Mouse (Mus musculus) spleen, adult 2 months (tissue): ENCODE results near the gene Zfp697. TPM values are rescaled to one million over a fixed set of nuclear protein-coding genes. Genes with fewer than 3 reads are reported as not detected.

Experiments
- DNase-seq, 2 experiments: peaks; one replicate each; pipeline versions ENCODE4 v3.0.0 to v3.0.0-alpha.2; 2012 to 2021; ENCODE audit warnings: low spot score in 2 of 2, low read depth in 1 of 2
- H3K27ac ChIP-seq: fragments of 200-500 bp; 2 replicates; pipeline ENCODE4 v1.5.1; 2012; ENCODE audit warnings: low read length, inconsistent platforms; ENCODE audit not compliant: insufficient read depth
- H3K27me3 ChIP-seq: fragments of 200-500 bp; 2 replicates; pipeline ENCODE4 v1.6.1; 2012; ENCODE audit warnings: mild to moderate bottlenecking, moderate library complexity, low read length, inconsistent platforms; ENCODE audit not compliant: control insufficient read depth, insufficient read depth
- H3K36me3 ChIP-seq: fragments of 200-500 bp; 2 replicates; pipeline ENCODE4 v1.6.1; 2012; ENCODE audit warnings: mild to moderate bottlenecking, low read length, inconsistent platforms; ENCODE audit not compliant: control insufficient read depth, insufficient read depth
- H3K4me1 ChIP-seq: fragments of 200-500 bp; 2 replicates; pipeline ENCODE4 v1.6.1; 2011; ENCODE audit warnings: inconsistent platforms; ENCODE audit not compliant: control insufficient read depth, insufficient read depth, insufficient read length
- H3K4me3 ChIP-seq: fragments of 200-500 bp; 2 replicates; pipeline ENCODE4 v1.5.1; 2011; ENCODE audit warnings: mild to moderate bottlenecking, inconsistent platforms; ENCODE audit not compliant: insufficient read depth, insufficient read length; ENCODE audit errors: extremely low read depth
- CTCF ChIP-seq: fragments of 200-500 bp; IDR thresholded peaks from 2 replicates; pipeline ENCODE4 v1.5.1; 2011; ENCODE audit warnings: mild to moderate bottlenecking, inconsistent platforms; ENCODE audit not compliant: insufficient read depth, insufficient read length, insufficient replicate concordance; ENCODE audit errors: extremely low read depth
- POLR2A ChIP-seq: fragments of 200-500 bp; IDR thresholded peaks from 2 replicates; pipeline ENCODE4 v1.6.1; 2011; ENCODE audit warnings: low read depth, low read length, inconsistent platforms
- WGBS: fragments of 180-500 bp; shearing (Covaris S2); methylation state at CpG from one replicate; pipeline ENCODE4 v1.1.7; 2018; 5-methylcytosine and 5-hydroxymethylcytosine counted together
- polyA plus RNA-seq: library from polyadenylated mRNA; depleted of rRNA; stranded (reverse); fragments of >200 nt; gene quantifications from 2 replicates; pipeline ENCODE4 v1.2.3, GENCODE M21; 2012

Zfp697 gene
- polyA plus RNA-seq, 1 experiment = 0.96 TPM

DNA sequence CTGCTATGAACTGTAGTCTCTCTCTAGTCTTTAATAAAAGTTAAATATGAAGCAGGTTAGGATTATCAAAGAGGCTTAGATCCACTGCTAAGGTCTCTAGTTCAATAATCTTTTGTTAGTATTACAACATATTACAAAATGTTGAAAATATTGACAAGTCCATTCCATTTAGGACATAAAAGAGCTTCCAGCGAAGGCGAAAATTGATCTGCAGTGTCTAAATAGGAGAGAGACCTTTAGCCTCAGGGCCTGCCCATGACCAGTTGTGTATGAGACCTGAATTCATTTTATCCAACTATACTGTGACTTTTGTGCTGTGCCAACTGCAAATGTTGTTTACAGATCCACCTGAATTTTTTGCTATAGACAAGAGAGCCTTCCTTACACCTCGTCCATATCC lies 247.4 kb downstream of the Zfp697 start:
- WGBS = 87% methylated on average over 3 of the region's 3 CpGs
- Histone ChIP-seq H3K4me1 (no peaks in the 10 kb centered on the region), H3K27me3 (no peaks in the 10 kb centered on the region), H3K36me3 (no peaks in the 10 kb centered on the region), H3K4me3 (no peak overlapping the region), H3K27ac (no peak overlapping the region)
- DNase-seq = no peak
- TF ChIP-seq POLR2A (no peak), CTCF (no peak)

DNA sequence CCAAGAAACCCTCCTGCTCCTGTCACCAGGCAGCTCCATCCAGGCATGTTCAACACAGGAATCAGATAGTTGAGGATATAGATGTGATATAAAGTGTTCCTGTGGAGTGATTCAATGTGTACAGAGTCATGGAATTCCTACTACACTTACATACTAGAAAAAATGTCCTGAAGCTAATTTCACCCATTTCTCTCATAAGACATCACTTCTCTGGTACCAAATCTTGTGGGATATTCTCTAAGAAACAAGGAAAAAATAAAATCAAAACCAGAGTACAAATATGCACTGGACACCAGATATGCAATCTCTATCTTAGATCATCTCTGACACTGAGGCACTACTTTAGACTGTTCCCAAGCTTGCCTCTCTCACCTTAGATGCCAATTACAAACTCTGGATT lies 247.9 kb downstream of the Zfp697 start, which contains the start of gene Hsd3b5:
Gene Hsd3b5 (minus strand): TSS at position 101 of the 400 bp plus-strand sequence.
- DNase-seq = no peak

DNA sequence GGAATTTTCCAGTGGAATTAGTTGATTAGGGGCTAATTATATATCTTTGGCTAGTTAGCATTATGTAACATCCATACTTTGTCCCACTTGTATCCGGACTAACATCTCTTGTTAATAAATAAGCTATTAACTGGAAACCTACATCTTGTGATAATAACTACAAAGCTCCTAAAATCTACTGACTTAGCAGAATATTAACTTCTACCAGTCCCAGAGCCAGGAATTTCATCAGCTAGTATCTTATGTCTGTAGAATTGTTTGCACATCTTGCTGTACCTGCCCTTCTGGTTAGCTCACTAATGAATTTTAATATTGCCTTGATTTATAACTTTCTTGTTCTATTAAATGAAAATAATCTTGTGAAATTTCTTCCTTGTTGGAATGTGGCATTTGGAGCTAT lies 252.9 kb downstream of the Zfp697 start:
- TF ChIP-seq POLR2A (no peak), CTCF (no peak)
- Histone ChIP-seq H3K4me3 (no peak overlapping the region), H3K36me3 (no peaks in the 10 kb centered on the region), H3K27me3 (no peaks in the 10 kb centered on the region), H3K4me1 (no peaks in the 10 kb centered on the region), H3K27ac (no peak overlapping the region)
- no peak for DNase-seq
- WGBS = 90% methylated on average over 1 of the region's 1 CpGs

More for the DNA sequence above, 247.9 kb downstream of the Zfp697 start, which contains the start of gene Hsd3b5:
- Histone ChIP-seq H3K4me3 (no peak within 1 kb of the TSS; the same call in 1 of the 2 replicates), H3K27ac (no peak within 1 kb of the TSS), H3K4me1 (no peaks in the 10 kb centered on the region), H3K27me3 (no peaks in the 10 kb centered on the region), H3K36me3 (no peaks in the 10 kb centered on the region)
- no peak for TF ChIP-seq CTCF
- TF ChIP-seq POLR2A = no peak

- no peak overlapping the region for H3K27ac ChIP-seq
- TF ChIP-seq POLR2A = no peak
- TF ChIP-seq CTCF = no peak
- H3K27me3 ChIP-seq = no peaks in the 10 kb centered on the region
- no peaks in the 10 kb centered on the region for H3K36me3 ChIP-seq
- H3K4me3 ChIP-seq = no peak overlapping the region
- H3K4me1 ChIP-seq = no peaks in the 10 kb centered on the region
- DNase-seq = no peak
Observed at GRCm38 (mm10) chr3:98680786-98681185, 298.5 kb downstream of the Zfp697 start.

- DNase-seq = no peak
- TF ChIP-seq POLR2A (no peak), CTCF (no peak)
- 72% methylated on average over 1 of the region's 1 CpGs for WGBS
- Histone ChIP-seq H3K4me3 (no peak overlapping the region), H3K4me1 (no peaks in the 10 kb centered on the region), H3K36me3 (no peaks in the 10 kb centered on the region), H3K27ac (no peak overlapping the region), H3K27me3 (no peaks in the 10 kb centered on the region)
Observed at GRCm38 (mm10) chr3:98682401-98682800, 300.1 kb downstream of the Zfp697 start.

DNA sequence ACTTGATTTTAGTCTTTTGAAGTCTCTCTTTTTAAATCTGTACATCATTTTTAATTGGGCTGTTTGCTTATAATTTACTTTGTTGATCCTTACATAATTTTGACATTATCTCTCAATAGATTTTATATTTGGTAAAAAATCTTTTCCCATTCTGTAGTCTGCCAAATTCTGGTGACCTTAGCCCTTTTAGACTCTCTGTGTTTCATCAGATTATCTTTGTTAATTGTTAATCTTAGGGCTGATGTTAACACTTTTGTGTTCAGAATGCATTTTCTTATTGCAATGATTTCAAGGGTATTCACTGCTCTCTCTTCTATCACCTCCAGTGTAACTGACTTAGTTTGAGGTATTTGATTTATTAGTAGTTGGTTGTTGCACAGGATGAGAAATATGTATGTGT lies 338.5 kb downstream of the Zfp697 start:
- Histone ChIP-seq H3K4me1 (no peaks in the 10 kb centered on the region), H3K4me3 (no peak overlapping the region), H3K36me3 (no peaks in the 10 kb centered on the region), H3K27ac (no peak overlapping the region), H3K27me3 (no peaks in the 10 kb centered on the region)
- TF ChIP-seq CTCF (no peak), POLR2A (no peak)
- no peak for DNase-seq

GRCm38 (mm10) chr3:98724376-98724775 lies 342.1 kb downstream of the Zfp697 start, which contains the start of gene Hsd3b2:
Hsd3b2 (minus strand) TSS chr3:98724543.
- DNase-seq = no peak
- no peak within 1 kb of the TSS for H3K4me3 ChIP-seq
- 86% methylated on average over 1 of the region's 1 CpGs for WGBS
- TF ChIP-seq CTCF = no peak
- TF ChIP-seq POLR2A = no peak
- no peaks in the 10 kb centered on the region for H3K27me3 ChIP-seq
- H3K4me1 ChIP-seq = no peaks in the 10 kb centered on the region
- no peak within 1 kb of the TSS for H3K27ac ChIP-seq
- no peaks in the 10 kb centered on the region for H3K36me3 ChIP-seq

GRCm38 (mm10) chr3:98726281-98726680 lies 344.0 kb downstream of the Zfp697 start:
- no peaks in the 10 kb centered on the region for H3K4me1 ChIP-seq
- TF ChIP-seq POLR2A = no peak
- TF ChIP-seq CTCF = no peak
- H3K36me3 ChIP-seq = no peaks in the 10 kb centered on the region
- no peak overlapping the region for H3K27ac ChIP-seq
- 82% methylated on average over 2 of the region's 2 CpGs for WGBS
- no peak overlapping the region for H3K4me3 ChIP-seq
- H3K27me3 ChIP-seq = no peaks in the 10 kb centered on the region
- DNase-seq = no peak
